Mouse (Mus musculus) hindbrain, embryonic 14.5 days (tissue): ENCODE measurements at regions not wholly inside any gene's neighbourhood (a gene's known extent, or its start where the extent isn't known, plus 50 kb on each side); places are given as distances from the start of the nearest gene placed in this dataset.

ENCODE experiments used
- ATAC-seq: fragments of 200-750 bp; cut with Nextera tagmentation; 2 replicates; pipeline ENCODE4 v1.8.0; 2017; ENCODE audit warnings: moderate number of reproducible peaks, mild to moderate bottlenecking, moderate TSS enrichment, moderate library complexity; ENCODE audit not compliant: low FRiP score
- DNase-seq: peaks from one replicate; pipeline ENCODE4 v3.0.0-alpha.2; 2015; ENCODE audit warnings: low spot score
- H3K27ac ChIP-seq: fragments of 300-500 bp; sonication (generic); 2 replicates; pipeline ENCODE4 v1.5.1; 2014; ENCODE audit warnings: mild to moderate bottlenecking, moderate library complexity
- H3K27me3 ChIP-seq: fragments of 300-500 bp; sonication (generic); 2 replicates; pipeline ENCODE4 v1.6.1; 2014; ENCODE audit warnings: mild to moderate bottlenecking, low read length, mixed read lengths; ENCODE audit not compliant: control insufficient read depth, insufficient read depth
- H3K36me3 ChIP-seq: fragments of 300-500 bp; sonication (generic); replicated peaks from 2 replicates; pipeline ENCODE4 v1.6.1; 2014; ENCODE audit not compliant: control insufficient read depth, insufficient read depth
- H3K4me1 ChIP-seq: fragments of 300-500 bp; sonication (generic); replicated peaks from 2 replicates; pipeline ENCODE4 v1.6.1; 2014; ENCODE audit warnings: antibody characterized with exemption, low read length, mixed read lengths; ENCODE audit not compliant: control insufficient read depth, insufficient read depth
- H3K4me2 ChIP-seq: fragments of 300-500 bp; sonication (generic); replicated peaks from 2 replicates; pipeline ENCODE4 v1.6.1; 2014; ENCODE audit warnings: mild to moderate bottlenecking, moderate library complexity
- H3K4me3 ChIP-seq: fragments of 300-500 bp; sonication (generic); replicated peaks from 2 replicates; pipeline ENCODE4 v1.5.1; 2014; ENCODE audit warnings: mild to moderate bottlenecking, low read length
- H3K9ac ChIP-seq: fragments of 300-500 bp; sonication (generic); 2 replicates; pipeline ENCODE4 v1.6.1; 2014
- H3K9me3 ChIP-seq: fragments of 300-500 bp; sonication (generic); 2 replicates; pipeline ENCODE4 v1.6.1; 2016; ENCODE audit warnings: low read length; ENCODE audit not compliant: control insufficient read depth
- WGBS: fragments of 180-500 bp; shearing (Covaris S2); extraction: QIAGEN DNeasy Blood & Tissue Kit; methylation state at CpG from one replicate; pipeline ENCODE4 v1.1.7; 2014; 5-methylcytosine and 5-hydroxymethylcytosine counted together

DNA sequence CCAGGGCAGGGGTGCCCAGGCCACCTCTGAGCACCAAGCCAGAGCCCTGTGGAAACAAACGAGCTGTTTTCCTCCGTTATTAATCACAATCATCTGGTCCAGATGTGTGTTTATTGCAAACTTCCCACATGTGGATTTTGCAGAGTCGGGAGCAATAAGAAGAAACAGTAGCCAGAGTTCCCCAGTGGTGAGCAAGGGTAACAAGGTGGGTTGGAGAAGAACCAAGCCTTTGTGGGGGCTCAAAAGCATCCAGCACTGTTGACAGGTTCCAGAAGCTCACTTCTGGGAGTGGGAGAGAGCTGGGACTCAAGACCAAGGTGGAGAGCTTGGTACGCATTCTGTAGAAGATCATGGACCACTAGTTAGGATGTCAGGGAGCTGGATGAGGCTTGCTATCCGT is 63.6 kb downstream of the Hif1an start:
- 87% methylated on average over 5 of the region's 5 CpGs for WGBS

GRCm38 (mm10) chr19:44629705-44630104 is 67.1 kb downstream of the Hif1an start:
- H3K9ac ChIP-seq, result no peak overlapping the region
- no peak overlapping the region for H3K27ac ChIP-seq
- no peaks in the 10 kb centered on the region for H3K9me3 ChIP-seq
- H3K27me3 ChIP-seq, result no peaks in the 10 kb centered on the region; the same call in 1 of the 2 replicates
- DNase-seq, result no peak
- 65% methylated on average over 7 of the region's 7 CpGs for WGBS
- peaks cover 13% of the 10 kb centered on the region for H3K4me1 ChIP-seq
- ATAC-seq, result no peak
- no peak overlapping the region for H3K4me2 ChIP-seq
- no peaks in the 10 kb centered on the region for H3K36me3 ChIP-seq
- H3K4me3 ChIP-seq, result no peak overlapping the region

More for the DNA sequence above, 63.6 kb downstream of the Hif1an start:
- no peak for DNase-seq
- Histone ChIP-seq H3K27ac (no peak overlapping the region), H3K4me2 (no peak overlapping the region), H3K27me3 (no peaks in the 10 kb centered on the region), H3K9ac (no peak overlapping the region), H3K4me3 (no peak overlapping the region), H3K36me3 (no peaks in the 10 kb centered on the region), H3K4me1 (no peaks in the 10 kb centered on the region; the same call in 1 of the 2 replicates), H3K9me3 (no peaks in the 10 kb centered on the region)
- ATAC-seq, result no peak

- 75% methylated on average over 19 of the region's 19 CpGs for WGBS
These were observed 68.8 kb downstream of the Hif1an start for GRCm38 (mm10) chr19:44631356-44632007.

DNA sequence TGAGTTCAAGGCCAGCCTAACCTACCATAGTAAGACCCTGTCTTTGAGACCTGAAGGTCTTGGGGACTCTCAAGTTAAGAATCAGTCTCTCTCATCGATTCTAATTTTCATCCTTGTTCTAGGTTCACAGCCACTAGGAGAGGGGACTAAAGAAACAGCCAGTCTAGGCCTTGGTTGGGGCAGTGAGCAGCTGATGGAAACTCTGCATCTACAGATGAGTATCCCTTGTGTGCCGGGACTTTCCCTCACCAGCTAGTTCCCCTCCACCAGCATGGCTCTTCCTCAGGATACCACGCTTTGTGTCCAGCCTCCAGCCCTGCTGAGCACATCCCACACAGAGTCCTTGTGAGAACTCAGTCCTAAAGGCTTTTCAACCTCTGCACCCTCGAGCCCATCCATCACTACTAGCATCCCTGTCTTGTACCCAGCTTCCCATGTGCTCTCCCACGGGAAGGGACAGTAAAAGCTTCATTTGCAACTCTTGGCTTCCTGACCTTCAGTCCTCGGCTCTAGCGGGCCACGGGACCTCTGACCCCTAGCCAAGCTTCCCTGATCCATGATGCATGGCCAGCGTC is 74.6 kb downstream of the Hif1an start:
- DNase-seq (no peak), ATAC-seq (no peak)
- H3K9me3 ChIP-seq, result no peaks in the 10 kb centered on the region
- no peak overlapping the region for H3K27ac ChIP-seq
- peaks cover 19% of the 10 kb centered on the region for H3K4me1 ChIP-seq
- H3K4me3 ChIP-seq, result no peak overlapping the region
- peaks cover 10% of the 10 kb centered on the region for H3K27me3 ChIP-seq
- H3K4me2 ChIP-seq, result no peak overlapping the region
- no peak overlapping the region for H3K9ac ChIP-seq
- H3K36me3 ChIP-seq, result no peaks in the 10 kb centered on the region
- 45% methylated on average over 9 of the region's 9 CpGs for WGBS

More at GRCm38 (mm10) chr19:44631356-44632007, 68.8 kb downstream of the Hif1an start:
- no peaks in the 10 kb centered on the region for H3K36me3 ChIP-seq
- H3K9ac ChIP-seq, result no peak overlapping the region
- H3K4me3 ChIP-seq, result no peak overlapping the region
- no peaks in the 10 kb centered on the region; the same call in 1 of the 2 replicates for H3K27me3 ChIP-seq
- H3K27ac ChIP-seq, result peak overlapping the region; percentile 57
- H3K4me2 ChIP-seq, result no peak overlapping the region
- H3K4me1 ChIP-seq, result peaks cover 13% of the 10 kb centered on the region
- DNase-seq, result no peak
- no peak for ATAC-seq
- H3K9me3 ChIP-seq, result no peaks in the 10 kb centered on the region

DNA sequence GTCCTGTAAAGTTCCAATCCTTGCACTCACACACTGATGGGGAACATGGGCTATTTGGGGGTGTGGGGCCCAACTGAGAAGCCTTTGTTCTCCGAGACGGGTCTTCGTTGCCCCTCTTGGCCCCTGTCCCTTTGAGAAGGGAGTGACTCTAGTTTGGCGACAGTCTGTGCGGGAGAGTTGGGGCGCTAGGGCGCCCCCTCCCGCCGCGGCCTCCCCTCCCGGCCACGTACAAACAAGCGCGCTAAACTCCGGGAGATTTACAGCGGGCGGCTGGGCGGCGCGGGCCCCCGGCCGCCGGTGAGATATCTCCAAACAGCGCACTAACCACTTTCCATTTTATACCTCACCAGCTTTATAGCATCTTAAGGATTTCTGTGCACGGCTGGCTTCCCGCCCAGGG is 77.4 kb downstream of the Hif1an start:
- peak overlapping the region; percentile 14 for H3K4me3 ChIP-seq
- no peaks in the 10 kb centered on the region for H3K36me3 ChIP-seq
- H3K9me3 ChIP-seq, result no peaks in the 10 kb centered on the region
- ATAC-seq (no peak), DNase-seq (no peak)
- H3K4me1 ChIP-seq, result peaks cover 9% of the 10 kb centered on the region
- H3K27me3 ChIP-seq, result peaks cover 23% of the 10 kb centered on the region; the same call in 1 of the 2 replicates
- peak overlapping the region; percentile 43; the same call in 1 of the 2 replicates for H3K27ac ChIP-seq
- under 1% methylated on average over 26 of the region's 26 CpGs for WGBS
- peak overlapping the region; percentile 31; the same call in 1 of the 2 replicates for H3K9ac ChIP-seq
- peak overlapping the region; percentile 54 for H3K4me2 ChIP-seq

DNA sequence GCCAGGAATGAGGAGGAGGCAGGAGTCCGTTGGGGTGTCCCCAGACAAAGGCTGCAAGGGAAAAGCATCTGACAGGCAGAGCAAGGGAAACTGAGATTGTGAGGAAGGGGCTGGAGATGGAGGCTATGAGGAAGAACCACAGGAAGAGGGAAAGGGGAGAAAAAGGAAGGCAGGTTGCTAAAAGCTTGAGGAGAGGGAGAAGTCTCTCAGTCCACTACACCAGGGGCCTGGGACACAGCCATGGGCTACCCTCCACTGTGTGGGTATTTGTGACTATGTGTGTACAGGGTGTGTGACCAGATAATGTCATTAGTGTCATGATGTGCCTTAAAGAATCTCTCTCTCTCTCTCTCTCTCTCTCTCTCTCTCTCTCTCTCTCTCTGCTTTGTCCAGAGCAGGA is 77.9 kb downstream of the Hif1an start:
- Histone ChIP-seq H3K4me3 (peak overlapping the region; percentile 14), H3K27ac (peak overlapping the region; percentile 43), H3K9ac (0 out of 2 replicates have a peak overlapping the region, but pooled peaks have one; percentile 31), H3K4me2 (peak overlapping the region; percentile 54), H3K4me1 (peaks cover 9% of the 10 kb centered on the region), H3K27me3 (peaks cover 23% of the 10 kb centered on the region; the same call in 1 of the 2 replicates), H3K9me3 (no peaks in the 10 kb centered on the region), H3K36me3 (no peaks in the 10 kb centered on the region)
- ATAC-seq (no peak), DNase-seq (no peak)
- WGBS, result 0% methylated on average over 1 of the region's 1 CpGs

- no peak for DNase-seq
- no peak for ATAC-seq
- peaks cover 9% of the 10 kb centered on the region for H3K4me1 ChIP-seq
- 61% methylated on average over 4 of the region's 4 CpGs for WGBS
- H3K27me3 ChIP-seq, result peaks cover 23% of the 10 kb centered on the region
- no peaks in the 10 kb centered on the region for H3K36me3 ChIP-seq
- H3K4me2 ChIP-seq, result no peak overlapping the region
- no peak overlapping the region for H3K4me3 ChIP-seq
- no peak overlapping the region for H3K27ac ChIP-seq
- no peak overlapping the region for H3K9ac ChIP-seq
- no peaks in the 10 kb centered on the region for H3K9me3 ChIP-seq
These were observed 79.6 kb downstream of the Hif1an start for GRCm38 (mm10) chr19:44642294-44642693.

- WGBS, result 42% methylated on average over 3 of the region's 3 CpGs
- H3K4me1 ChIP-seq, result peaks cover 9% of the 10 kb centered on the region
- H3K4me3 ChIP-seq, result no peak overlapping the region
- H3K9ac ChIP-seq, result no peak overlapping the region
- no peaks in the 10 kb centered on the region for H3K9me3 ChIP-seq
- ATAC-seq (no peak), DNase-seq (no peak)
- no peak overlapping the region for H3K4me2 ChIP-seq
- peaks cover 34% of the 10 kb centered on the region for H3K27me3 ChIP-seq
- H3K27ac ChIP-seq, result no peak overlapping the region
- H3K36me3 ChIP-seq, result no peaks in the 10 kb centered on the region
These were observed 81.7 kb downstream of the Hif1an start for GRCm38 (mm10) chr19:44644376-44644775.

- H3K9ac ChIP-seq, result no peak overlapping the region
- 58% methylated on average over 4 of the region's 4 CpGs for WGBS
- no peak overlapping the region for H3K4me2 ChIP-seq
- ATAC-seq, result no peak
- H3K9me3 ChIP-seq, result no peaks in the 10 kb centered on the region
- no peak overlapping the region for H3K27ac ChIP-seq
- DNase-seq, result no peak
- H3K4me3 ChIP-seq, result no peak overlapping the region
- no peaks in the 10 kb centered on the region for H3K36me3 ChIP-seq
- H3K4me1 ChIP-seq, result peaks cover 9% of the 10 kb centered on the region
- peaks cover 35% of the 10 kb centered on the region for H3K27me3 ChIP-seq
These were observed 82.3 kb downstream of the Hif1an start for GRCm38 (mm10) chr19:44644929-44645328.
